Mouse (Mus musculus) naive thymus-derived CD4-positive, alpha-beta T cell, adult 5 months (primary cell): Measurements from ENCODE around the gene Apbb1ip. TPM values are rescaled to one million over a fixed set of nuclear protein-coding genes. Genes with fewer than 3 reads are reported as not detected.

Source experiments
- polyA plus RNA-seq: library from polyadenylated mRNA; unstranded; fragments of 100-300 nt; shearing (Covaris generic); gene quantifications from one replicate; pipeline ENCODE4 v1.2.1, GENCODE M21; 2017

Apbb1ip gene
- polyA plus RNA-seq = 75.4 TPM

DNA sequence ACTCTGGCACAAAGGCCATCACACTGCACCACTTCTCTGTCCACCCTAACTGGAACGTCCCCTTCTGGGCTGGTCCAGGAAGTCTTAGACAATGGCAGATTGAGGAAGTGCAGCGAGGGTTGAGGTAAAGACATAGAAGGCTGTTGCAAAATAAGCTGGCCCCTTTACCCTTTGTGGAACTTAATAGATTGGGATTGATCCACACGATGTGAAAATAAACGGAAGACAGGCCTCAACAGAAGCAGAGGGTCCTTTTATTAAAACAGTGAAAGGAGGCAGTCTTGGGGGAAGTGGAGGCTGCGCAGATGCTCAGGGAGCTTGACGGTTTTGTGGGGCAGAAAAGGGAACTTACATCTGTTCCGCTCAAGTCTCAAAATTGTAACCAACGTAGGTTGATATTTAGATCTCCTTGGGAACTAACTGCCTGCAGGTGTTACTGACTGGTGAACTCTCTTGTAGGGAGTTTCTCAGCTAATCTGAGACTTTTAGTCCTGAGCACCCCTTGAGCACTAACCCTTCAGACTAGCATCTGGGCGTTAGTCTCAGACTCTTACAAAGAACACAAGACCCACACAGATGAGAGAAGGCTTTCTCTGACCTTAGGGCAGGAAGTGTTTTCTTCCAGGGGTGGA, at the start of gene Apbb1ip:
Apbb1ip (plus strand) TSS at position 546 of the 632 bp plus-strand sequence.

DNA sequence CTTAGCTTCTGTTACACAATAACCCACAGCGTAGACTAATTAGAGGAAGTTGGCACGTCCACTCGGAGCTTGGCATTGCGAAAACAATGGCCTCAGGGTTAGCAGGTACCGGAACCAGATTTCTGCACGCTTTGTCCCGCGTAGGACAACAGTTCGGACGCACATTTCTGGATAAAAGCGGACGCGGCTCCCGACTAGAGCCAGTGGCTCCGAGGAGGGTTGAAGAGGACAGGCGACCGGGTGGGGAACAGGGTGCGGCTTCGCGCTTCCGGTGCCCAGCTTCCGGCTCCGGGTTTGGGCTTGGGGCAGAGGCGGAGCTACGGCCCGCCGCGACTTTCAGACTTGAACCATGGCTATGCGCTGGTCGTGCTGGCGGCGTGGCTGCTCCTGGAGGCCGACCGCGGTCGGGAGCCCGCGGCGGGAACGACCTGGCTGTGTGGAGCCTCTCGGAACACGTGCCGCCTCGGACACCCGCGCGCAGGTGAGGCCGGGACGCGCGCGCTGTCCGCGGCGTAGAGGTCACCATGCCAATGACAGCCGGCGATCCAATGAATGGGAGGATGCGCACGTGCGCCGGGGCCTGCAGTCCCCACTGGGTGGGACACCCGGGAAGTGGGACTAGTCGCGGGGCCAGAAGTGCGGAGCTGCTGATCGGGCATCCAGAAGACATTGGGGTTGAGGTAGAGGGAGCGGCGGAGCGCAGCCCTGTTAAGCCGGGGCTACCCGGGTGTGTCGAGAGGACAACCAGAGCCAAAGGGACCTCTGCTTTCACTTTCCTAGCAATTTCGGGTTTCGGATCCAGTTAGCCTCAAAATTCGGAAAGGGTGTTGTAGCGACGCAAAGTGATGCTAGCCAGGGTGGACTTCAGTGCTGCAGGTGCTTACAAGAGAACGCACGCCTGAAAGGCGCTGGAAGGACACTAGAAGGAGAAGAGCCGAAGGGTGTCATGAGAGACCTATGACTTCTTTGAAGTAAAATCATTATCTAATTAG, 121.7 kb downstream of the Apbb1ip start, which contains the start of gene Pdss1:
Pdss1 (plus strand) TSS at position 241 of the 992 bp plus-strand sequence.

Other genes starting within 250 kb of the Apbb1ip start
- gene Gad2, start 151.9 kb upstream of the Apbb1ip start, polyA plus RNA-seq = not detected
- gene Pdss1, start 121.4 kb downstream of the Apbb1ip start, polyA plus RNA-seq = 12.4 TPM